Mouse (Mus musculus) stomach, postnatal 0 days (tissue): Measurements from ENCODE around the gene Acad11.

Source experiments
- CTCF ChIP-seq: IDR thresholded peaks from 2 replicates; pipeline ENCODE4 v1.5.1; 2016; ENCODE audit warnings: antibody characterized with exemption, low read depth, mild to moderate bottlenecking, moderate library complexity
- EP300 ChIP-seq: optimal IDR thresholded peaks from 2 replicates; pipeline ENCODE3; 2016; ENCODE audit warnings: antibody characterized with exemption

- TF ChIP-seq CTCF (no peak), EP300 (no peak)
These were observed 93.3 kb downstream of the Acad11 start for GRCm38 (mm10) chr9:104156506-104156905.
